Mouse (Mus musculus) heart, embryonic 14.5 days (tissue): ENCODE data around the gene Ulk4. TPM values are rescaled to one million over a fixed set of nuclear protein-coding genes. Genes with fewer than 3 reads are reported as not detected.

Source experiments
- ATAC-seq: fragments of 200-750 bp; cut with Nextera tagmentation; 2 replicates; pipeline ENCODE4 v1.8.0; 2017; ENCODE audit warnings: low read depth, moderate TSS enrichment; ENCODE audit not compliant: insufficient number of reproducible peaks, insufficient read depth, low FRiP score
- H3K27ac ChIP-seq, 2 experiments: fragments of 200-500 bp in 1 of 2; fragments of 300-500 bp in 1 of 2; sonication (generic) in 1 of 2; replicated peaks in 1 of 2; 2 replicates each; pipeline ENCODE4 v1.5.1; 2012 to 2014; ENCODE audit warnings: low read depth in 2 of 2, low read length in 2 of 2, control low read depth in 1 of 2, mild to moderate bottlenecking in 1 of 2, mixed read lengths in 1 of 2; ENCODE audit not compliant: control insufficient read depth in 1 of 2, insufficient read depth in 1 of 2
- H3K27me3 ChIP-seq: fragments of 300-500 bp; sonication (generic); 2 replicates; pipeline ENCODE4 v1.6.1; 2014; ENCODE audit warnings: mild to moderate bottlenecking, low read length, control low read depth; ENCODE audit not compliant: control insufficient read depth, insufficient read depth
- H3K36me3 ChIP-seq: fragments of 300-500 bp; sonication (generic); 2 replicates; pipeline ENCODE4 v1.6.1; 2014; ENCODE audit warnings: mild to moderate bottlenecking, control low read depth, low read length, mixed read lengths; ENCODE audit not compliant: control insufficient read depth, insufficient read depth
- H3K4me1 ChIP-seq, 2 experiments: fragments of 200-500 bp in 1 of 2; fragments of 300-500 bp in 1 of 2; sonication (generic) in 1 of 2; 2 replicates each; pipeline ENCODE4 v1.6.1; 2012 to 2014; ENCODE audit warnings: low read length in 2 of 2, control low read depth in 1 of 2, mixed read lengths in 1 of 2; ENCODE audit not compliant: control insufficient read depth in 2 of 2, insufficient read depth in 2 of 2
- H3K4me2 ChIP-seq: fragments of 300-500 bp; sonication (generic); 2 replicates; pipeline ENCODE4 v1.6.1; 2014; ENCODE audit warnings: mild to moderate bottlenecking, low read length
- H3K4me3 ChIP-seq, 2 experiments: fragments of 200-500 bp in 1 of 2; fragments of 300-500 bp in 1 of 2; sonication (generic) in 1 of 2; 2 replicates each; pipeline ENCODE4 v1.5.1; 2012 to 2014; ENCODE audit warnings: low read length in 2 of 2, mild to moderate bottlenecking in 2 of 2, control low read depth in 1 of 2, low read depth in 1 of 2, moderate library complexity in 1 of 2; ENCODE audit not compliant: control insufficient read depth in 1 of 2, insufficient read depth in 1 of 2
- H3K9ac ChIP-seq: fragments of 300-500 bp; sonication (generic); 2 replicates; pipeline ENCODE4 v1.6.1; 2014; ENCODE audit warnings: mild to moderate bottlenecking, low read length
- H3K9me3 ChIP-seq: fragments of 300-500 bp; sonication (generic); 2 replicates; pipeline ENCODE4 v1.6.1; 2016; ENCODE audit warnings: low read length, control low read depth; ENCODE audit not compliant: control insufficient read depth
- WGBS: fragments of 180-500 bp; shearing (Covaris S2); extraction: QIAGEN DNeasy Blood & Tissue Kit; methylation state at CpG from one replicate; pipeline ENCODE4 v1.1.7; 2014; 5-methylcytosine and 5-hydroxymethylcytosine counted together
- polyA plus RNA-seq: library from polyadenylated mRNA; unstranded; fragments of >200 nt; fragmentation: Nextera tagmentation; extraction: Ambion mirVana; gene quantifications from 2 replicates; pipeline ENCODE4 v1.2.1, GENCODE M21; 2014

Gene Ulk4
- polyA plus RNA-seq, 1 experiment from 2014 or later, result 95.4 TPM

DNA sequence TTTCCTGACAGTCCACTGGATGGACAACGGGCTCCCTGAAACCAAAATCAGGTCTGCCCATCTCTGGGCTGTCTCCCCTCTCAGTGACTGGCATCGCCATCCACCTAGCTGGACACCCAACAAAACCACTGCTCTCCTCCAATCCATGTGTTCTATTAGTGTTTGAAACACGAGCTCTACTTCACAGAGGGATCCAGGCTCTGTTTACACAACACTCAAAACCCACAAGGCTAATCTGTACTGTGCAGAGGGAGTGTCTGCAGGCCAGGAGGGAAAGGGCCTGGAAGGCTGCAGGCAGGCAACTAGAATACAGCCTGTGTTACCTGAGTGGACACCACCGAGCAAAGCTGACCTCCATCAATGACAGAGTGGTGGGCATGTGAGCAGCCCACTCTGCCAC is 5.4 kb downstream of the Ulk4 start:
- ATAC-seq, result no peak
- 62% methylated on average over 4 of the region's 4 CpGs for WGBS
- no peaks in the 10 kb centered on the region for H3K27me3 ChIP-seq

DNA sequence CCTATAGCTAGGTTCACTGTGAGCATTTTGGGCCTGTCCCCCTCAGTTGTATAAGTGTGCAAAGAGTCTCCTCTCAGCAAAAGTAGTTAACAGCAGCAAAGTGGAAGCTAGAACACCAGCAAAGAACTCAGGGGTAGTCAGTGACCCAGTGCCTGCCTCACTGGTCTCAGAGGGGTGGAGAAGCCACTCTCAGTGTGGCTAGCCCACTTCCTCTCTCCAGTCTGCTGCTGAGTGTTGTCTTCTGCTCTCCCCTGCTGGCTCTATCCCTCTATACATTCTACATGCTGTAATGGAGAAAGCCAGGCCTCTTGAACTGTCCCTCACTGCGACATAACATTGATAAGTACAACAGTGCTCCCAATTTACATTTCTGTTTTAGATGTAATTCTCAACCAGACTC is 5.8 kb downstream of the Ulk4 start:
- no peak overlapping the region for H3K27ac ChIP-seq
- no peak overlapping the region for H3K4me2 ChIP-seq
- ATAC-seq, result no peak
- no peaks in the 10 kb centered on the region for H3K9me3 ChIP-seq
- no peaks in the 10 kb centered on the region for H3K4me1 ChIP-seq
- no peak overlapping the region for H3K9ac ChIP-seq
- no peaks in the 10 kb centered on the region for H3K36me3 ChIP-seq
- H3K27me3 ChIP-seq, result no peaks in the 10 kb centered on the region
- WGBS, result 78% methylated on average over 1 of the region's 1 CpGs
- H3K4me3 ChIP-seq, result no peak overlapping the region

More for the DNA sequence above, 5.4 kb downstream of the Ulk4 start:
- H3K9me3 ChIP-seq, result no peaks in the 10 kb centered on the region
- peaks cover 0 to under 1% of the 10 kb centered on the region in 2 experiments; a peak in 1 of 4 replicates for H3K4me1 ChIP-seq
- no peak overlapping the region for H3K9ac ChIP-seq
- H3K4me2 ChIP-seq, result no peak overlapping the region
- no peaks in the 10 kb centered on the region for H3K36me3 ChIP-seq
- H3K27ac ChIP-seq, result no peak overlapping the region
- H3K4me3 ChIP-seq, result no peak overlapping the region

DNA sequence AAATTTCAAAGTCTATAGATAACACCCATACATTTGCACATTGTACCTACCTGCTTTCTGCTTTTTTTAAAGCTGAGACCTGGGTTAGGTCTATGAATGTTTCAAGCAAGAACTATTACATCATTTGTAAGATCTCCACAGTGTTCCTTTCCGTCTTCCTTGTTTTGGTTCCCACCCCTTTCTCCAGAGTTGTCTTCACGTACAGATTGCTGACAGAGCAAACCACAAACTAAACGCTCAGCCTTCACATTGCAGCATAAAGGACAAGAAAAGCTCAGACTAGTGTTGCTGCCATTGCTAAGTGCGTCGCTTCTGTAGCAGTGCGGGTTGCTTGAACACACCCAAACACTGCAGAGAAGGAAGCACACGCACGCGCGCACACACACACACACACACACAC is 11.7 kb downstream of the Ulk4 start:
- no peak for ATAC-seq
- Histone ChIP-seq H3K27ac (no peak overlapping the region), H3K36me3 (no peaks in the 10 kb centered on the region), H3K9ac (no peak overlapping the region), H3K4me2 (no peak overlapping the region), H3K9me3 (no peaks in the 10 kb centered on the region), H3K4me3 (no peak overlapping the region), H3K27me3 (no peaks in the 10 kb centered on the region), H3K4me1 (no peaks in the 10 kb centered on the region)
- WGBS, result 77% methylated on average over 10 of the region's 10 CpGs

DNA sequence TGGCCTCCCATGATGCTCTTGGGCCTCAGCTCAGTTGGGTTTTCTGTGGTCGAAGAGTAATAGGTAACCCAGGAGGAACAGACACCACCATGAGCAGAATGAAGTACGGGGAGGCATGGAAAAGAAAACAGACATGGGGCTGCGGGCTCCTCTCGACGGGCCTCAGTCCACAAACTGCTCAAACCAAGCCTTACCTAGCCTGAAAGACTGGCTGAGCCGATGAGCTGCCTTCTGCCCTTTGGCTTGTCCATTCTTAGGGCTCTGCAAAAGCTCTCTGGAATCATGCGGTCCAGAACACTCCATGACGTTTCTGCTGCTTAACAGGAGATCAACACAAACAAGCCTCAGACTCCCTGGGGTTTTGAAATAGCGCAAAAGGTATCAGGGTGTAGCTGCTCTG is 19.9 kb downstream of the Ulk4 start:
- Histone ChIP-seq H3K4me2 (no peak overlapping the region), H3K36me3 (no peaks in the 10 kb centered on the region), H3K27ac (no peak overlapping the region), H3K9ac (no peak overlapping the region), H3K27me3 (no peaks in the 10 kb centered on the region), H3K4me1 (no peaks in the 10 kb centered on the region), H3K9me3 (no peaks in the 10 kb centered on the region), H3K4me3 (no peak overlapping the region)
- no peak for ATAC-seq
- 76% methylated on average over 9 of the region's 9 CpGs for WGBS

DNA sequence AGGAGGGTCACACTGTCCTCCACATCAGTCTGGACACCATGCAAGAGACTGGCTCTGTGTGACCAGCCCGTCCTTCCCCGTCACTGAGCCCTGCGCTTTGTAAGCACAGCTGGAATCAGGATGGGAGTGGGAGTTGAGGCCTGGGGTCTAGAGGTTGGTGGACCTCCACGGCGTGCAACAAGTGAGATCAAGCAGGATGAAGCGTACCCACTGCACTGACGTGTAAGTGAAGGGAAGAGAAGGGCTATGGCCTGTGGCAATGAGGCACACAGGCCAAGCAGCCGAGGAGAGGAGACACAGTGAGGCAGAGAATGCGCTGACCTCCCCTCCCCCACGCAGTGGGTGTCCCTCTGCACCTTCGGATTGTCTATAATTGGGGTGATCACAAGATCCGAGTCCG is 22.2 kb downstream of the Ulk4 start:
- ATAC-seq, result no peak
- Histone ChIP-seq H3K27ac (no peak overlapping the region), H3K4me3 (no peak overlapping the region), H3K36me3 (no peaks in the 10 kb centered on the region), H3K4me2 (no peak overlapping the region), H3K27me3 (no peaks in the 10 kb centered on the region), H3K9ac (no peak overlapping the region), H3K9me3 (no peaks in the 10 kb centered on the region), H3K4me1 (no peaks in the 10 kb centered on the region)
- 90% methylated on average over 13 of the region's 13 CpGs for WGBS

DNA sequence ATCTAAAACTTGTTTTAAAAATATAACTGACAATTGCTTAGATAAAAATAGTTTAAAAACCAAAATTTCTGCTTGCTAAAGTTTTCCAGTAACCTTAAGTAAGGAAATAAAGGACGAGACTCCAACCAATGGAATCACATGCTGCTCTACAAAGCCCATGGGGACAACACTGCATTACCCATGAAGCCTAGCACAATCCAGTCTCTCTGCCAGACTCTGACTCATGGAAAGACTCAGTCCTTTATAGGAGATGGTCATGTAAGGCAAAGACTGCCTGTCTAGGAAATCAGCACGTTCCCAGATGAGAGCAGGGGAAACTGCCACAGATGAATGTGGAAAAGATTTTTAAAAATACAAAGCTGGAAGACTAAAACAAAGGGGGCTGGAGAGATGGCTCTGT is 23.0 kb downstream of the Ulk4 start:
- no peaks in the 10 kb centered on the region for H3K27me3 ChIP-seq
- no peak overlapping the region for H3K9ac ChIP-seq
- H3K4me2 ChIP-seq, result no peak overlapping the region
- 68% methylated on average over 2 of the region's 2 CpGs for WGBS
- no peaks in the 10 kb centered on the region for H3K9me3 ChIP-seq
- H3K4me3 ChIP-seq, result no peak overlapping the region
- H3K4me1 ChIP-seq, result no peaks in the 10 kb centered on the region
- no peak for ATAC-seq
- H3K27ac ChIP-seq, result no peak overlapping the region
- no peaks in the 10 kb centered on the region for H3K36me3 ChIP-seq

DNA sequence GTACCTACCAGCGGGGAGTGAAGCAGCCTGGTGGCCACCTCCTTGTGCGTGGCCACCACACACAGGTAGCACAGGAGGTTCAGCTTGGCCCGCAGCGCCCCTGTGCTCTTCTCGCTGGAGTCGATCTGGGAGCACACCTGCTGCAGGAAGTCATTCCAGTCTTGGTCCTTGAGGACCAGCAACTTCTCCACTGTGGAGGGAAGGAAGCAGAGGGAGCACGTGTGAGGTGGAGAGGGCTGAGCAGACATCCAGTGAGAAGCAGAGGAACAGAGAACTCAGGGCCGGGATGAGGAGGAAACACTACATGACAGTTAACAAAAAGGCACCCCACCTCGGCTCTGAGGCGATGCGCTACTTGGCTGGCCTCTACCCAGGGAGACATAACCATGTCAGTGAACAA is 26.1 kb downstream of the Ulk4 start:
- H3K27me3 ChIP-seq, result no peaks in the 10 kb centered on the region
- no peak overlapping the region for H3K4me3 ChIP-seq
- ATAC-seq, result no peak
- no peak overlapping the region for H3K4me2 ChIP-seq
- no peaks in the 10 kb centered on the region for H3K36me3 ChIP-seq
- H3K4me1 ChIP-seq, result no peaks in the 10 kb centered on the region
- no peak overlapping the region for H3K9ac ChIP-seq
- no peak overlapping the region for H3K27ac ChIP-seq
- 87% methylated on average over 11 of the region's 11 CpGs for WGBS
- H3K9me3 ChIP-seq, result no peaks in the 10 kb centered on the region

DNA sequence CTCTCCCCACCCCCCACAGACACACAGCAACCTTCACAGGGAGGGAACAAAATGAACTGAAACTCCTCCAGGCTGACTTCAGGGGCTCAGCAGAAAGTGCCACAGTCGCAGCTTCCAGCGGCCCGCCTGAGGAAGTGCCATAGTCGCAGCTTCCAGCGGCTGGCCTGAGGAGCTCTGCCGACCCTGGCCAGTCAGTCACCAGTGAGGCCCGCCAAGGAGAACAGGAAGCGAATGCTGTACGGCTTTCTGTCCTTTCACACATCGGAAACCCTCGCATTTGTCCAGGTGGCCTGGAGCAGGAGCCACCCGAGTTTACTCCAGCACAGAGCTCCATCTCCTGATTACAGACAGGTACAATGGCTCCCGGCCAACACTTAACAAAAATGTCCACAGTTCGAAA is 27.2 kb downstream of the Ulk4 start:
- 40% methylated on average over 14 of the region's 14 CpGs for WGBS
- Histone ChIP-seq H3K36me3 (no peaks in the 10 kb centered on the region), H3K4me2 (no peak overlapping the region), H3K27me3 (no peaks in the 10 kb centered on the region), H3K9ac (no peak overlapping the region), H3K27ac (no peak overlapping the region), H3K9me3 (no peaks in the 10 kb centered on the region), H3K4me1 (no peaks in the 10 kb centered on the region), H3K4me3 (no peak overlapping the region)
- no peak for ATAC-seq
